Mouse (Mus musculus): ENCODE results near the gene Olfr1329. TPM values are rescaled to one million over a fixed set of nuclear protein-coding genes. Genes with fewer than 3 reads are reported as not detected.
"Not testable (repeated sequence)": the region's sequence is repeated elsewhere in the genome, so short reads cannot be mapped to it uniquely, and the experiment has no call there.

Olfr1329 gene
- total RNA-seq (2021) = not detected
- long read RNA-seq, experiment 1 = 0 reads
- long read RNA-seq, experiment 2 = 0 reads

- intact Hi-C loops (cut with DNase I); DNase-seq: not testable (repeated sequence)
These were observed at the start of gene Olfr1329 for GRCm38 (mm10) chr4:118917365-118917764. Gene Olfr1329 (minus strand): TSS chr4:118917465.

- DNase-seq = peak; percentile 17 to 43
- intact Hi-C loops (cut with DNase I) = no loop called here
These were observed 43.9 kb upstream of the Olfr1329 start, which contains the start of gene Lao1 for GRCm38 (mm10) chr4:118961141-118961628. Gene Lao1 (plus strand): TSS chr4:118961578.

DNA sequence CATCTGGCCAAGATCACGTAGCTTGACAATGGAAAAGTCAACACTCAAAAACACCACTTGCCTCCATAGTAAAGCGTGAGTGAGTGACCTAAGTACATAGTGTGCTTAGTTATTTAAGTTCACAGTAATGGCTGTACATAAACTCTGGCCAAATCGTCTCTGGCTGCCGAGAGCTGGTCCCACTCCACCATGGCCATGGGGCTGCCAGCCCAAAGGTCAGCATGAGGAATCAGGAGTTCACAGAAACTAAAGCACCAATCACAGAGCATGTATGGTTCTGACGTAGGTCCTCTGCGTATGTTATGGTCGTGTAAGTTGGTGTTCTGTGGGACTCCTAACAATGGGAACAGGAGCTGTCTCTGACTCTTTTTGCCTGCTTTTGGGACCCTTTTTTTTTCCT lies 41.5 kb upstream of the Olfr1329 start:
- intact Hi-C loops (cut with DNase I) = no loop called here
- no peak for DNase-seq

DNA sequence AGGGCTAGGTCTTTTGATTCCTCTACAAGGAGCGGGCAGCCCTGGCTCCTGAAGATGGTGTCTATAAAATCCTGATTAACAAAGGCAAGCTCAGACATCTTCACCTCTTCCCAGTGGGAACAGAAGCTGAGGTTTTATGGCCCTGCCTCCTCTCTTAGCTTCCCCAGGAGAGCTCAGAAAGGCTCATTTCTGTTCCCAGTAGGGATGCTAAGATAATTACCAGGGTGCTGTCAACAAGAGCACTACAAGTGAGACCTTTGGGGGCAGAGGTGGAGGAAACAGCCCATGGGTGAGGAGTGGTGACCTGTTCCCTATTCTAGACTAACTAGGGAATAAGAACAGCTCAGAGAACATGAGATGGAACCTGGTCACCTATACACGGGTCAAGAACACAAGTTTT lies 21.2 kb upstream of the Olfr1329 start, which contains the start of gene Olfr1328:
Gene Olfr1328 (minus strand): TSS at position 101 of the 400 bp plus-strand sequence.
- no peak for DNase-seq
- intact Hi-C loops (cut with DNase I) = no loop called here

- intact Hi-C loops (cut with DNase I) = not testable (repeated sequence)
These were observed 14.1 kb upstream of the Olfr1329 start for GRCm38 (mm10) chr4:118931326-118931725.

DNA sequence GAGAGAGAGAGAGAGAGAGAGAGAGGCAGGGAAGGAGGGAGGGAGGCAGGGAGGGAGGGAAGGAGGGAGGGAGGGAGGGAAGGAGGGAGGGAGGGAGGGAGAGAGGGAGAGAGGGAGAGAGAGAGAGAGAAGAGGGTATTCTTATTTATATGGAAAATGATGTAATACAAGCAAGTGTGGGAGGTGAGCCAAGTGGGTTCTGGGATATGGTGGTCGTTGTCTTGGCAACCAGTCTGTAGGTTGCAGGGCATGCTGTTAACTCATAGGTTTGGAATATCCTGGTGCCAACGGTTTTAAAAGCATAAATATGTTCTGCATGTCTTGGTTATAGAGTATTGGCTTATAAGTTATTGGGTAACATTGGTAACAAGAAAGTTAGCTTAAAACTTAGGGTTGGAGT lies 15.3 kb downstream of the Olfr1329 start:
- DNase-seq = no peak
- intact Hi-C loops (cut with DNase I) = no loop called here

More at GRCm38 (mm10) chr4:118931326-118931725, 14.1 kb upstream of the Olfr1329 start:
- DNase-seq = not testable (repeated sequence)

GRCm38 (mm10) chr4:118888297-118888696 lies 29.0 kb downstream of the Olfr1329 start, which contains the start of gene Olfr1330:
Gene Olfr1330 (plus strand): TSS chr4:118888597.
- intact Hi-C loops (cut with DNase I) = no loop called here

GRCm38 (mm10) chr4:118867566-118867965 lies 49.7 kb downstream of the Olfr1329 start:
- intact Hi-C loops (cut with DNase I) = no loop called here
- peak in 1 of 2 experiments; percentile 5 for DNase-seq

More at GRCm38 (mm10) chr4:118888297-118888696, 29.0 kb downstream of the Olfr1329 start, which contains the start of gene Olfr1330:
- DNase-seq = no peak

Other genes starting within 250 kb of the Olfr1329 start
- gene Olfr1342, start 224.7 kb downstream of the Olfr1329 start, total RNA-seq (2021) = not detected
- gene Olfr1341, start 213.9 kb downstream of the Olfr1329 start, total RNA-seq (2021) = not detected
- not detected for gene Olfr1340, start 197.3 kb downstream of the Olfr1329 start, total RNA-seq (2021)
- gene Olfr1339, start 185.3 kb downstream of the Olfr1329 start, total RNA-seq (2021) = not detected
- not detected for gene Olfr1338, start 158.7 kb downstream of the Olfr1329 start, total RNA-seq (2021)
- not detected for gene Olfr1337, start 134.9 kb downstream of the Olfr1329 start, total RNA-seq (2021)
- not detected for gene Olfr1335, start 107.5 kb downstream of the Olfr1329 start, total RNA-seq (2021)
- gene Olfr1333, start 81.2 kb downstream of the Olfr1329 start, total RNA-seq (2021) = not detected
- gene Olfr1331, start 52.8 kb downstream of the Olfr1329 start, total RNA-seq (2021) = not detected
- gene Olfr1330, start 28.9 kb downstream of the Olfr1329 start, total RNA-seq (2021) = not detected
- not detected for gene Olfr1328, start 21.1 kb upstream of the Olfr1329 start, total RNA-seq (2021)
- under 1 TPM; 0.24 to 0.57 TPM for gene Lao1, start 44.1 kb upstream of the Olfr1329 start, total RNA-seq (2021)
- 1 to 10 TPM; 6.2 to 8.5 TPM for gene Slc2a1, start 191.2 kb upstream of the Olfr1329 start, total RNA-seq (2021)

All from heart, postnatal 14 days (tissue).